Mouse (Mus musculus) thymus, postnatal 0 days (tissue): ENCODE measurements at regions not wholly inside any gene's neighbourhood (a gene's known extent, or its start where the extent isn't known, plus 50 kb on each side); places are given as distances from the start of the nearest gene placed in this dataset.

Experiments
- DNase-seq: peaks from one replicate; pipeline ENCODE4 v3.0.0-alpha.2; 2015; ENCODE audit warnings: low spot score

- no peak for DNase-seq
These were observed 81.9 kb downstream of the Edem1 start for GRCm38 (mm10) chr6:108910330-108910729.

- DNase-seq: no peak
These were observed 84.1 kb downstream of the Edem1 start for GRCm38 (mm10) chr6:108912539-108912938.

DNA sequence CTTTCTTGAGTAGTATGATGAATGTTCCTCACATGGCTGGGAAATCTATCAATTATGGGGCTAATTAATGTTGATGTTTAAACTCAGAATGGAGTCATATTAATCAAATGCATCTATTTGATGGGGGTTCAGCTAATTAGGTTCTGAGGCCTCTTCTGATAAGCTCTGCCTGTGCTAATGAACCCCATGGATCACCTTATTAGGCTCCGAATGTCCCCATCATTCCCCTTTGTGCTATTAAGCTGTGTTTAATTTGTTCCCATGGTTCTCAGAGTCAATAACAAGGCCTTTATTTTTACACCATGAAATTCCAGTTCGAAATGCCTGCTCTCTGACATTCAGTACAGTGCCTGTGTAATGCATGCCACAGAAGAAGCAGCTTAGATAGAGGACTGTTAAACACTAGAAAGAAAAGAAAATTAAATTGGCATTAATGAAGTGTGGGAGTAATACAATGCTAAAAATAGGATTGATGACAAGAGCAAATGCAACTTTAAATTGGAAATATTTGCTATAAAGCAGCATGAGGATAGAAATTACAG is 91.0 kb downstream of the Edem1 start:
- DNase-seq: no peak

- DNase-seq: no peak
These were observed 92.7 kb downstream of the Edem1 start for GRCm38 (mm10) chr6:108921181-108921580.

DNA sequence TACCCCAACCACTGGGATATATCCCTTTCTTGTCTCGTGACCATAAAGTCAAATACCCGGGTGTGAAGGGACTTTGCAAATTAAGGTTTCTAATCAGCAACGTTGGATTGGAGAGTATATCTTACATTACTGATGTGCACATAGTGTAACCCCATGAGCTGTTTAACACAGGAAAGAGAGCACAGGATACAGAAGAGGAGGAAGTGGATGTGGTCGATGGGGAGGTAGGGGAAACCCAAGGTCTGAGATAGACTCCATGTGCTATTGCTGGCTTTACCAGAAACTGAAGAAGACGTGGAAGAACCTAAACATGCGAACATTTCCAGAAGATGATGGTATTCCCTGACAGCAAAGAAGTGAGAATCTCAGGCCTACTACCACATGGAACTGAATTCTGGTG is 94.1 kb downstream of the Edem1 start:
- DNase-seq: peak; percentile 22

- no peak for DNase-seq
These were observed 100.5 kb downstream of the Edem1 start for GRCm38 (mm10) chr6:108928981-108929380.

DNA sequence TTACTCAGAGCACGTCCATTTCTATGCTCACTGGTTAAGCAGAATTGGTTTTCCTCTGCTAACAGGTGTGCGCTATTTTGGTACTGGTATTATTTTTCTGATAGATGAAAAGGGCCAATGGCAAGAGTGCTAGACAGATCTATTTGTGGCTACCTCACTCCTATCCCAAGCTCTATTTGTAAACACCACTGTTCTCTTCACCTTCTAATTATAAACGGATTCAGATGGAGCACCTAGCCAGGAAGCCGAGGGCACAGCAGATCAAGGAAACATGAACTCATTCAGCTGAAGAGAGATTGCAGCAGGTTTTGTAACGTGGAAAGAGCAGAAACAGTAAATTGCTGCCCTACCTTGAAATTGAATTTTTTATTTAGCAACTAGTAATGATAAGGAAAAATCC is 110.2 kb downstream of the Edem1 start:
- no peak for DNase-seq

DNA sequence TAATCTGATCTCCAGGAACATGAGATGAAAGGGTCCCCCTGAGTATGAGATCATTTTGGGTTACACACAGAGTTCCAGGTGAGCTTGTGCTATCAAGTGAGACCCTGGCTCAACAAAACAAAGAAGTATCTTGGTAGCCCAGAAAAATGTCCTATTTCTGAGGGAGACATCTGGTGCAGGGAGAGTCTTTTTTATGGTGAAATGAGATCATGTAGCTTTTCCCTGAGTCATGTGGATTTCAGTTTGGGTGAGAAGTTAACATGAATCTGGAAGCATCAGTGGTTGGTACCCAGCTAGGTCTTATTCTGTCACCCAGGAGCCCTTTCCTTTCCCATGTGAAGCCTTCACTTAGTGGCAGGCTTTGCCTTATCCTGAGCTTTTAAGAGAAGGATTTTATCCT is 113.8 kb downstream of the Edem1 start:
- no peak for DNase-seq

DNA sequence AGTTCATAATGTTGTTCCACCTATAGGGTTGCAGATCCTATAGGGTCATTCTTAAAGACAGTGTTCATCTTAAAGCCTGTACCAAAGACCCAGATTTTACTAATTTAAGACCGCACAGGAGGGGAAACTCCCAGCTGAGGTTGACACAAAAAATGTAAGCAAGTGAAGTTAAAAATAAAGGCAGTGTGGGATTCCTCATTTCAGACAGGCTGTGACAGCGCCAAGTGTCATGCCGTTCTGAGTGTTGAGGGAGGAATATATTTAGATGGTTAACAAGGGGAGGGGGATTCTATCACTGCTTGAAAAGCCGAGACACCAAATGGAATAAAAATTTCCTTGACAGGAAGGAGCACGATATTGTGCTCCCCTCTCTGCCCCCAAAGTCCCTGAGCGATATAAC is 123.9 kb downstream of the Edem1 start:
- DNase-seq: no peak

- no peak for DNase-seq
These were observed 134.4 kb downstream of the Edem1 start for GRCm38 (mm10) chr6:108962810-108963209.

DNA sequence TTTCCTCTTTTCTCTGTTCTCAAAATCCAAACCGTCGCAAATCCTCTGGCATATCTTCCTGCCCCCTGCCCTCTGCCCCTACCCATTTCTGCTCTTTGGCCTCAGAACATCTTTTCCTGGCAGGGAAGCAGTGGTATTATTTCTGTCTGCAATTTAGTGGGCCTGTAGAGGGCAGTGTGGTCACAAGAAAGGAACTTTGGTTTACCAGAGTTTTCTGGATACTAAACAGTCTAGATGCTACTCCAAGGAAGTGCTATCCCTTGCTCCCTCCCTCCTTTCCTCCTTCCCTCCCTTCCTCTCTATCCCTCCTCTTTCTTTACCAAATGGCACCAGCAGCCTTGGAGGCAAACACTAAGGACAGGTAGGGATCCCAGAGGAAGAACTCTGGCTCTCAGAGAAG is 134.9 kb downstream of the Edem1 start:
- DNase-seq: peak; percentile 6

DNA sequence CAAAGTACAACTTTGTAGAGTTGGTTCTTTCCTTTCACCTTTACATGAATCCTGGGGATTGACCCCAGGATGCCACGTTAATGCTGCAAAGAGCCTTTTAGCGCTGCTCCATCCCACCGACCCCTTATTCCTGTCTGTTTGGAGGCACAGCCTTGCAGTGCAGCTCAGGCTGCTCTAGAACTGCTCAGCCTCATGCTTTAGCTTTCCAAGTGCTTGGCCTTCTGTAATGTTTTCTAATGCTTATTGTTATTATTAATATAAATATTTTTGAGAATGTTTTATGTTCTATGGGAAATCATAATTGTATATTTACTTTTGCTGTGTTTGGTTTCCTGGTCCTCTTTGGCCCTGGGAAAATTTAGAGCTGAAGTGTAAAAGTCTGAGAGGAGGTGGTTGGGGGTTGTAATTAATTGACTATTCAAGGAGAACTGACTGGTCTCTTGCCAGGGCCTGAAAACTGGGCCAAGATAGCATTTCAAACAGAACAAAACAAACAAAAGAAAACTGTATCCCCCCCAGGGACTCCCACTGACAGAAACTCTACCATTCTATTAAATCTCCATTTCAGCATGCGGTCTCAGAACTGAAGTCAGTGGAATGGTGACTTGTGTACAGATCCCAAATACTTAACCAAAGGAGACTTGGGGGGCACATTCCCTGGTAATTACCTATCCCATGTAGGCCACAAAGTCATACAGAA is 141.2 kb downstream of the Edem1 start:
- DNase-seq: no peak

- DNase-seq: no peak
These were observed 143.1 kb downstream of the Edem1 start for GRCm38 (mm10) chr6:108971415-108972089.

GRCm38 (mm10) chr6:108973701-108974100 is 145.3 kb downstream of the Edem1 start:
- no peak for DNase-seq

GRCm38 (mm10) chr6:108989506-108989905 is 161.1 kb downstream of the Edem1 start:
- DNase-seq: no peak

- DNase-seq: no peak
These were observed 165.3 kb downstream of the Edem1 start for GRCm38 (mm10) chr6:108993743-108994142.

DNA sequence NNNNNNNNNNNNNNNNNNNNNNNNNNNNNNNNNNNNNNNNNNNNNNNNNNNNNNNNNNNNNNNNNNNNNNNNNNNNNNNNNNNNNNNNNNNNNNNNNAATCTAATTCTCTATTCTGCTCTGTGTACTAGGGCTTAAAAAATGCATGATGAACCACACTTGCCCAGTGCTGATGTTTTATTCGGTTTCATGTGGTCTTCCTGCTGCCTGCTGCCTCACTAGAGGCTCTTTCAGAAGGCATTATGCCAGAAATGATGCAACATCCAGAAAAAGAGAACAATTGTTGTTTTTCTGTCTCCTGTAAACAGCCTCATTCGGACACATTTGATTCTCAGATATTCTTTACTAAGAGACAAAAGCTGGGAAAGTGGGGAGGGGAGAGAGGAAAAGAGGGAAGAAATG is 176.0 kb downstream of the Edem1 start:
- DNase-seq: no peak

- DNase-seq: no peak
These were observed 180.9 kb downstream of the Edem1 start for GRCm38 (mm10) chr6:109009364-109009763.

- DNase-seq: no peak
These were observed 181.4 kb downstream of the Edem1 start for GRCm38 (mm10) chr6:109009793-109010192.

- no peak for DNase-seq
These were observed 191.3 kb downstream of the Edem1 start for GRCm38 (mm10) chr6:109019731-109020130.
